In the genomic region with DNA sequence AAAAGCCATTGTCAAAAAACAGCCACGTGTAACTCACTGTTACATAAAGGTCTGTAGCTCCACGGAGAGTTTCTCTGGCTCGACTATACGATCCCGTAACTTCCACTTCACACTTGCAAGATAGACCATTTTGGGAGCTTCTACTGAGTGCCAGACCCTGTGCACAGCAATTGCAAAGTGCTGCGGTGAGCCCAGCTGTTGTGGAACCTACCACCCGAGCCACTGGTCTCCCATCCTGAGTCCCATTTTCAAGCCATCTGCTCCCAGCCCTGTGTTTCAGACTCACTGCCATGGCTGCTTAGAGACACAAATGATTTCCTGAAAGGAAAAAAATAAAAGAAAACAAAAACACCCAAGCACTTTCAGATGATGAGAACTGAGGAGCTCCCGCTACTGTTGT, we compare ENCODE assay signal across 24 mouse cellular contexts. TPM values are rescaled to one million over a fixed set of nuclear protein-coding genes. Genes with fewer than 3 reads are reported as not detected.
DNase-seq lines count a peak whose midpoint lies in the region; ATAC-seq and TF ChIP-seq lines count a peak whose summit lies in the region.
"Had no signal": no experiment of that assay in that cellular context is flagged by ENCODE, and none has a peak within 500 bp of the region (broad histone marks: within the 10 kb centered on the region; RNA-seq: fewer than 3 reads in every experiment).

No protein-coding gene starts in this region.

- no peak overlapping the region for H3K4me2 ChIP-seq in heart, embryonic 11.5 days

- no peak overlapping the region for H3K4me3 ChIP-seq in heart, embryonic 11.5 days (ENCODE audit: low read depth, low read length)
- no peak overlapping the region for H3K4me3 ChIP-seq in layer of hippocampus, adult 2 months

- H3K4me1 ChIP-seq in heart, embryonic 11.5 days (ENCODE audit: control insufficient read depth, insufficient read depth, low read length), result peaks cover 10% of the 10 kb centered on the region; the same call in 1 of the 2 replicates

- H3K9ac ChIP-seq in heart, embryonic 11.5 days (ENCODE audit: low read depth, low read length), result no peak overlapping the region

- H3K9me3 ChIP-seq in heart, embryonic 11.5 days (replicated peaks; ENCODE audit: control insufficient read depth, low read length), result no peaks in the 10 kb centered on the region
- H3K9me3 ChIP-seq: G1E had no signal

- no peak overlapping the region for H3K27ac ChIP-seq in heart, embryonic 11.5 days (ENCODE audit: low read depth, low read length)
- peak overlapping the region; percentile 29; the same call in 1 of the 2 replicates for H3K27ac ChIP-seq in layer of hippocampus, adult 2 months

- WGBS in heart, embryonic 11.5 days (ENCODE audit: insufficient replicate concordance), result 91% methylated on average over 8 of the region's 8 CpGs

- peaks cover 3% of the 10 kb centered on the region; the same call in 1 of the 2 replicates for H3K36me3 ChIP-seq in heart, embryonic 11.5 days (ENCODE audit: control insufficient read depth, insufficient read depth, low read length)
- H3K36me3 ChIP-seq: G1E had no signal

- no peak for DNase-seq in frontal cortex, adult 2 months (ENCODE audit: extremely low spot score in 1 of 2, low spot score in 1 of 2)
- peak; percentile 82 for DNase-seq in heart, adult 11 months
- DNase-seq in layer of hippocampus, adult 2 months (ENCODE audit: low spot score in 2 of 2), result no peak
- no peak for DNase-seq in layer of hippocampus, adult 11-12 months (ENCODE audit: low spot score)
- DNase-seq in brain, adult 2 months (ENCODE audit: low read depth, low spot score), result peak; percentile 58
- DNase-seq in left cerebral cortex, adult 9 months (ENCODE audit: low spot score in 2 of 2), result no peak
- DNase-seq: adrenal gland, adult 2 months; adrenal gland, adult 8-10 months; adrenal gland, postnatal 10 days; adrenal gland, postnatal 14 days; adrenal gland, postnatal 25 days; adrenal gland, postnatal 36 days; B cell, adult 2 months; cerebellum, adult 11 months; cerebellum, adult 11-12 months; cerebellum, adult 18-20 months had no signal

- no peak for TF ChIP-seq CTCF in layer of hippocampus, adult 2 months (conservative IDR thresholded peaks at IDR 0.05)

- no peaks in the 10 kb centered on the region for H3K27me3 ChIP-seq in heart, embryonic 11.5 days (ENCODE audit: control insufficient read depth, insufficient read depth, low read length)
- H3K27me3 ChIP-seq: CH12.LX, Patski had no signal

- peak; percentile 31; the same call in 1 of the 2 replicates for ATAC-seq in frontal cortex, adult (ENCODE audit: low TSS enrichment)
- ATAC-seq in heart, embryonic 11.5 days (replicated peaks; ENCODE audit: insufficient number of reproducible peaks, low FRiP score, low TSS enrichment), result no peak
- ATAC-seq: activated CD4-positive, CD25-positive, alpha-beta regulatory T cell, adult 4 months; CD4-positive, CD25-positive, alpha-beta regulatory T cell, adult 4 months; Patski had no signal

RNA-seq across cellular contexts. Expression of a gene that starts 42.8 kb away (rescaled TPM):
- 9.9 and 16.7 TPM in 2 replicates for polyA plus RNA-seq in frontal cortex, adult 2 months (2012; rRNA removed)
- 5.5 and 5.8 TPM in 2 replicates for polyA plus RNA-seq in heart, embryonic 11.5 days (2014; fragmentation: Nextera tagmentation; extraction: Ambion mirVana)
- total RNA-seq in layer of hippocampus, adult 2 months (2021), result 10 to 100 TPM; 60.3 to 63.7 TPM
- total RNA-seq: MEL had no signal

Comparison
In these comparisons a context has a peak if more than half of its experiments do, and no peak if none do; other contexts are left out.
1. DNase-seq: peak in heart, adult 11 months (single experiment) and brain, adult 2 months (single experiment); none in frontal cortex, adult 2 months (0 of 2), layer of hippocampus, adult 2 months (0 of 2), layer of hippocampus, adult 11-12 months (single experiment) and left cerebral cortex, adult 9 months (0 of 2).